Mouse (Mus musculus) brain, embryonic 14.5 days (tissue): ENCODE results near the gene Mia2. TPM values are rescaled to one million over a fixed set of nuclear protein-coding genes. Genes with fewer than 3 reads are reported as not detected.

ENCODE experiments used
- DNase-seq: peaks from one replicate; pipeline ENCODE4 v3.0.0-alpha.2; 2011; ENCODE audit warnings: low read depth
- CTCF ChIP-seq: fragments of 200-500 bp; IDR thresholded peaks from 2 replicates; pipeline ENCODE4 v1.5.1; 2012; ENCODE audit warnings: inconsistent platforms, mild to moderate bottlenecking, moderate library complexity, borderline replicate concordance; ENCODE audit not compliant: insufficient read depth, insufficient read length; ENCODE audit errors: extremely low read depth
- POLR2A ChIP-seq: fragments of 200-500 bp; IDR thresholded peaks from 2 replicates; pipeline ENCODE4 v1.6.1; 2012; ENCODE audit warnings: mild to moderate bottlenecking, inconsistent platforms, borderline replicate concordance; ENCODE audit not compliant: poor library complexity, insufficient read depth, insufficient read length, severe bottlenecking; ENCODE audit errors: extremely low read depth
- polyA plus RNA-seq: library from polyadenylated mRNA; depleted of rRNA; stranded (reverse); fragments of >200 nt; gene quantifications from 2 replicates; pipeline ENCODE4 v1.2.3, GENCODE M21; 2012

The Mia2 gene
- polyA plus RNA-seq, 1 experiment = 37.8 TPM

DNA sequence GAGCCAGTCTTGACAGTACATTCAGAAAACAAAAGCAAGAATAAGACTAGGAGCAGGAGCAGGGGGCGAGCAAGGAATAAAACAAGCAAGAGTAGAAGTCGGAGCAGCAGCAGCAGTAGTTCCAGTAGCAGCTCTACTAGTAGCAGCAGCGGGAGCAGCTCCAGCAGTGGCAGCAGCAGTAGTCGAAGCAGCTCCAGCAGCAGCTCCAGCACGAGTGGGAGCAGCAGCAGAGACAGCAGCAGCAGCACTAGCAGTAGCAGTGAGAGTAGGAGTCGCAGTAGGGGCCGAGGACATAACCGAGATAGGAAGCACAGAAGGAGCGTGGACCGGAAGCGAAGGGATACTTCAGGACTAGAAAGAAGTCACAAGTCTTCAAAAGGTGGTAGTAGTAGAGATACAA is 23.3 kb upstream of the Mia2 start:
- DNase-seq = no peak
- no peak for TF ChIP-seq POLR2A
- no peak for TF ChIP-seq CTCF

DNA sequence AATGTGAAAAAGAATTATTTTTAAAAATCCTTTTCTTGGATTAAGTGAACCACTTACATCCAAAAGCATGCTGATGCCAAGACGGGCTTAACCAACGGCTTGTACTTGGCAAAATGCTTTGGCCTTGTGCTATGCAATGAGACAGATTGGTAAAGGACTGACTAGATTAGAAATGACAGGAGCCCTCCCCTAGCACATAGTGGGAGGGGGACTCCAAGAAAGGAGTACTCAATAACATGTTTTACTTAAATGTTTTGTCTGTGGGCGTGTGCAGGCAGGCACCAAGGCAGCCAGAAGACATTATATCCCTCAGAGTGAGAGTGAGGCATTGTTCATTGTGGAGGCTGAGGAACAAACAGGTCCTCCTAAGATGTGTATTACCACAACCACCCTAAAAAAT is 21.5 kb upstream of the Mia2 start:
- TF ChIP-seq POLR2A (no peak), CTCF (no peak)
- DNase-seq = peak; percentile 15

DNA sequence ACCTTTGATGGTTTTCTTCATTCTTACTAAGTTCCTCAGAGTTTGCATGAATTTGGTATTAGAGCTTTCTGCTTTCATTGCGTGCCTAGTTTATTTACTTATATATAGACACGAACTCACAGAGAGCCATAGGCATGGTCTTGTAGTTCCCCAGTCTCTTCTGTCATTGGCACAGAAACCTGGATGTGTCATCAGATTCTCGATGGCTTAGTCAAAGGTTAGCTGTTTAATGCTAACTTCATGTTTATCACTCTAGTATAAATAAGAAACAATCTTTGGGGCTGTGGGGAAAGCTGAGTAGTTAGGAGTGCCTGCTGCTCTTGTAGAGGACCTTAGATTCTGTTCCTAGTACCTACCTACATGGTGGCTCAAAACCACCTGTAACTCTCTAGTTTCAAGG is 18.6 kb upstream of the Mia2 start:
- DNase-seq = no peak
- TF ChIP-seq CTCF = no peak
- no peak for TF ChIP-seq POLR2A

DNA sequence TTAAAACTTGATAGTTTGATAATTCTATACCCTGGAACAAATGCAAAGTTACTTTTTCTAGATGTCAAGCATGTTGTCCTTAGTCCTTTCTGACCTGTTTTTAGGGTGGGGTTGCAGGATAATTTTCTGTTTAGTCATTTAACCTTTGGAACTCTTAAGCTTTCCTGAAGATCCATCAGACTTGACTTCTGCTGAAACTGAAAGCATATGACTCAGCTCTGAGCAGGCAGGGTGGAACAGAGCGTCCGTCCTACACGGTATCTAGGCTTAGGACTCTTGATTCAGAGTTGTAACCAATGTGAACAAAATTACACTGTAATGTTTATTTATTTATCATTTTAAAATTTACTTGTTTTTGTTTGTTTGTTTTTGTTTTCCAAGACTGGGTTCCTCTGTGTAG is 17.7 kb upstream of the Mia2 start:
- DNase-seq = no peak
- TF ChIP-seq CTCF = no peak
- no peak for TF ChIP-seq POLR2A

DNA sequence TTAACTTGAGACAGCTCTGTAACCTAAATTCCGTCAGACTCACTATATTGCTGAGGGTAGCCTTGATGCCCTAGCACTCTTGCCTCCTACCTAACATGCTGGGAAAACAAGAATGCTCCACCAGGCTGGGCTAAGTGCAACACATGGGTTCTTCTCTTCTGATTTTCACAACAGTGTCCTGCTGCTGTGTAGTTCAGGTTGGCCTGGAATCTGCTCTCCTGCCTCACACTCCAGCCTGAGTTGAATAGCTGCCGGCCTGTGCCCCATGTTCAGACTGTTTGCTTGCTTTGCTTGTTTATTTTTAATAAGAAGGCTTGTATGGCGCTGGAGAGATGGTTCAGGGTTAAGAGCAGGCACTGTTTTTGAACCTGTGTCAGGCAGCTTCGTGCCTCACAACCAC is 15.1 kb upstream of the Mia2 start:
- DNase-seq = no peak
- TF ChIP-seq CTCF = no peak
- TF ChIP-seq POLR2A = no peak

DNA sequence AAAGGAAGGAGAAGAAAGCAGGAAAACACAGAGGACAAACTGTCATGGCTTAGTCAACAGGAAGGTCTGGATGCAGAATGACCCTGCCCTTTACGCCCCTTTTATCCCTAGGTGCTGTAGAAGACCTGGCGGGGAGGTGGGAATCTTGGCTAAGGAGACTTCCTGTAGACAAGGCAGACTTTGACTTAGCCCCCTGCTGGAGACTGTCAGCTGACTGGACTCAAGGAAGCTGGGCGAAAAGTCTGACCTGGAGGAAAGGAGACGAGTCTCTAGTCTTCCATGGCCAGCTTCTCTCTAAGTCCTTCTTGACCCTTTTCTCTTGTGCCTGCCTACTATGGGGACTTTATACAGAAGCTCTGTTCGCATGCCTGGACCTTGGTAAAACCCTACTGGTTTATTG is 11.2 kb upstream of the Mia2 start:
- no peak for DNase-seq
- TF ChIP-seq POLR2A (no peak), CTCF (no peak)

DNA sequence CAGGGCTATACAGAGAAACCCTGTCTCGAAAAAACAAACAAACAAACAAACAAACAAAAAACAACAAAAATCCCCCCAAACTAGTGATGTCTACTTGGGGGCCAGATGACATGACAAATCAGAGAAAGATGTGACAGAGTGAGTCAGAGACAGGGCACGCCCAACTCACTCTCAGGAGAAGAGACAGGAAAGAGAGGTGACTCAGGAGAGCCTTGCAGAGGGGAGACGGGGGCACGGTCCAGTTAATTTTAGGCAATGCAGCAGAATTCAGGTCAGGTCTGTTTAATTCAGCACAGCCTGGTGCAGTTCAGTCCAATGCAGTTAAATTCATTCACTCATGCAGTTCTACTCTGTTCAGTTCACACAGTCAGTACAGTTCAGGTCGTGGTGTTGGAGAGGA is 9.4 kb upstream of the Mia2 start:
- no peak for DNase-seq
- TF ChIP-seq CTCF (no peak), POLR2A (no peak)

DNA sequence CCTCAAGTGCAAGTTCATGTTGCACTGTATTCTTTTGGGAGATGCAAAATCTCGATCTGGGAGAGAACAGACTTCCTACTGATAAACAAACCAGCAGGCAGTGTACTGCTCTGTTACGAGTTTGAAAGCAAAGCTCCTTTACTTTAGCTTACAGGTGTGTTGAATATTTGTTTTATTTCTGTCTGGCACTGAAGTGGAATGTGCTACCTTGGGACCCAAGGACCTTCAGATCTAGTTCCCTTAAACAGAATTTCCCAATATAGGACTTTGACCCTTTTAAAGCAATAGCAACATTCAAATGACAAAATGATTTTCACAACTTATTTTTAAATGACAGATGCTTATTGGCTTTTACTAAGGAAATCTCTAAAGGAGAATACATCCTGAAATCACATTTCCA is 2.1 kb upstream of the Mia2 start:
- no peak for DNase-seq
- no peak for TF ChIP-seq CTCF
- no peak for TF ChIP-seq POLR2A

DNA sequence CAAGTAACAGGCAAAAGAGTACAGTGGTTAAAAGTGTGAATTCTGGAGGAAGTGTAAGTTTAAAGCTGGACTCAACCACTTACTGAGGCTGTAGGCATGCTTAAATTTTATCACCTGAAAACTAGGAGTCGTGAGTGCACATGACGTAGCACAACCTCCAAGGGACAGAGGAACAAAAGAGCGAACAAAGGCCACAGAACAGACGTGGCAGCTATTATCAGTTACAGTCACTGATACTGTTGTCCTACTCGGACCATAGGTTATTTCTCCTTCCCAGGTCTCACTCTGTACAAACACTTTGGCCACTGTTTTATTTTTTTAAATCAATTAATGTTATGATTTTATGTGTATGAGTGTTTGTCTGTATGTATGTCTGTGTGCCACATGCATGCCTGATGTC is 9.2 kb downstream of the Mia2 start:
- no peak for TF ChIP-seq CTCF
- TF ChIP-seq POLR2A = no peak
- no peak for DNase-seq

DNA sequence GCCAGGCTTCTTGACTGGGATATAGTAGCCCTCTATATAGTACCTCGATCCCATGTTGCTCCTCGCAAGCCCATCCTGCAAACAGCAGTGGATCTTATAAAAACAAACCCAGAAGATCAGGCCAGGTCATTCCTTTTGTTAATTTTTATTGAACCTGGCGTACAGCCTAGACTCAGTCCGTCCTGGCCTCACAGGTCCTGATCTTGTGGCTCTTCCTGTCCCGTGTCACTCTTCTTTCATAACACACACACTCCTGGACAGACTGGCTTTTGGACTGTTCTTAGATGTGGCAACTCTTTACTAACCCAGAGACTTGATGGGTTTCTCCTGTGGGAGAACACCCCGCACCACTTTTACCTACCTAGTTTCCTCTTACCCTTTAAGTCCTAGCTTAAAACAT is 10.3 kb downstream of the Mia2 start:
- TF ChIP-seq CTCF (no peak), POLR2A (no peak)
- no peak for DNase-seq

DNA sequence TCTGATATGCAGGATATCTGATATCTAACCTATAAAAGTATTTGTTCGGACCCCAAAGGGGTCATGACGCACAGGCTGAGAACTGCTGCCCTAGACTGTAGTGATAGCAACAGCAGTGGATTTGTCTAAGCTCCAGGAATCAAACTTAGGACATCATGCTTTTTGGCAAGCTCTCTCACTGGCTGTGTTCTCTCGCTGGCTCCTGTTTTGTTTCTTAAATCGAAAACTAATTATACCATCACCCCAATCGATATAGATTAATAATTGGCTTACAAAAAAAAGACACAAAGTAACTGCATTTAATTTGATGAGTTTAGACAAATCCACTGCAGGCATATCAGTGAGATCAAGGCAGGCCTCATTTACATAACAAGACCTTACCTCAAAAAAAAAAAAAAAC is 10.9 kb downstream of the Mia2 start:
- no peak for DNase-seq
- TF ChIP-seq POLR2A (no peak), CTCF (no peak)

DNA sequence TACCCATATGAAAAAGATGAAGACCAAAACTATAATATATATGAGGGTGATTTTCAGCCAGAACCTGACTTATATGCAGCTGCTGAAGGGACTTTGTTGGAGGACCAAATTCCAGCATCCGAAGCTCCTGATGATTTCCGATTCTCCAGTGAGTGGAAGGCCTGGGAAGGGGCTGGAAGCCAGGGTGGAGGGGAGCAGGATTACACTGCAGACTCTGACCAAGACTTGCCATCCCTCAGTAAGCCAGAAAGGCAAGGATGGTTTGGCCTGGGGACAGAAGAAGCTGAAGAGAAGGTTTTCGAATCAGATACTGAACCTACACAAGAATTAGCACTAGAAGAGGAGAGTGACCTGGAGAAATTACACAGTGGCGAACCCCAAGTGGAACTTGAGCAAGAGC is 12.3 kb downstream of the Mia2 start:
- DNase-seq = no peak
- TF ChIP-seq POLR2A (no peak), CTCF (no peak)

DNA sequence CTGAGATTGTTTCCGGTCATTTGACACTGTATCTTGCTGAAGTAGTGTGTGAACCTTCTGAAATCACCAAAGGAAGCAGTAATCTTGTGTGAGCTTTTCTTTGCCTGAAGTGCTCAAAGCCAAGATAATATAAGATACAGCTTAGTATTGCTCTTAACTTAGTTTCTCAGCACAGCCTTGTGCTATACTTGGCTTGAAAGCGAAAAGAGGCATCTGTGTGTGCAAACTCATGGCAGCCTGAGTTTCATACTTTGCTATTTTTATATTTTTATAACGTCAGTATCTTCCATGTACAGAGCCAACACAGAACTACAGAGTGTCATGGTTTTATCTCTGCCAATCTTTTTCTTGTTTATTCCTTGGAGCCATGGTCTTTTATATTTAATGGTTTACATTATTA is 21.6 kb downstream of the Mia2 start:
- DNase-seq = peak; percentile 25
- TF ChIP-seq POLR2A (no peak), CTCF (no peak)

DNA sequence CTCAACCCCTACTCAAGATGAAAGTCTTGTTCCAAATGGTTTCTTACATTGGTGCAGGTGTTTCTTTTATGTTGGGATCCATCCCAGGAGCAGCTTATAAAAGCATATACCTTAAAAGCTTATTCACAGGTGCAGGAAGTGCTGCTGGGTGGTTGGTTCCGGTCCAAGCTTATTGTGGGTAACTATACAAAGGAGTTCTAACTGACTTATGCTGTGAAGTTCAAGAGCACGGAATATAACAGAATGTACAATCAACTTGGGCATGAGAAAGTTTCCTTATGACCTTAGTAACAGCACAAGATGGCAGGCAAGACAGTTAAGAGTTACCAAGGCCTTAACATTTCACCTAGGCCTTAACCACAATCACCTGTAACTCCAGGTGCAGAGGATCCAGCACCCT is 29.8 kb downstream of the Mia2 start:
- DNase-seq = no peak
- TF ChIP-seq POLR2A (no peak), CTCF (no peak)
